Mouse (Mus musculus): ENCODE data around the gene Mpdu1.

DNA sequence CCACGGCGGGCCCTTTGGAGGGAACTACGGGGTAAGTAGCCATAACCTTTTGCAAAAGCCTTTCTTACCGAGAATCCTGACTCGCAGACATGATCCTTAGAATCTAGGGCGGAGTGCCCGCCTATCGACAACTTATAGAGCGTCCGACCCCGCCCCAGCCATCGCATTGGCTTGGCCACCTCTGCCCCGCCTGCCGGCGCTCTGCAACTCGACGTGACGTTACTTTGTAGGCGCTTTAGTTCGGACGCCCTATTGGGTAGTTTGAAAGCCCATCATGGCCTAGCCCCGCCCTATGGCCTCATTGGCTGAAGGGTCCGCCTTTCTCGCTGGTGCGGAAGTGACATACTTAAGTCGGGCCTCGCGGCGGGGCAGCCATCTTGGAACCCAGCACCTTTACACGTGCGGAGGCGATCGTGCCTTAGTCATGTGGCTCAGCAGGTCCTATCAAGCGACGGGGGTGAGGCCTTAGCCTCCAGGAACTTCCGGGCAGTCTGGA is 9.8 kb upstream of the Mpdu1 start, which contains the start of gene Eif4a1:
- TF ChIP-seq POLR2A (IDR thresholded peaks at IDR 0.05; ENCODE audit: control insufficient read depth, extremely low read depth, insufficient read depth, low read length, poor library complexity) = peak; percentile 85
- TF ChIP-seq CTCF (IDR thresholded peaks at IDR 0.05; ENCODE audit: borderline replicate concordance, control insufficient read depth, extremely low read depth, insufficient read depth, low read length, poor library complexity) = peak; percentile 54
